Mouse (Mus musculus): ENCODE results near the gene Ppm1h.
A peak's percentile ranks its signal among the peaks of the same experiment; 100 is the strongest.

The Ppm1h gene

GRCm38 (mm10) chr10:122859642-122859997 is 181.1 kb downstream of the Ppm1h start:
- no peak for DNase-seq (ENCODE audit: low spot score)

GRCm38 (mm10) chr10:122860076-122860475 is 181.5 kb downstream of the Ppm1h start:
- DNase-seq (ENCODE audit: low spot score), result no peak

- no peak for DNase-seq (ENCODE audit: low spot score)
Observed at GRCm38 (mm10) chr10:122861696-122862385, 183.3 kb downstream of the Ppm1h start.

- DNase-seq (ENCODE audit: low spot score), result no peak
Observed at GRCm38 (mm10) chr10:122862386-122863023, 183.9 kb downstream of the Ppm1h start.

- DNase-seq (ENCODE audit: low spot score), result peak; percentile 35
Observed at GRCm38 (mm10) chr10:122869865-122870503, 191.4 kb downstream of the Ppm1h start.

GRCm38 (mm10) chr10:122870848-122871494 is 192.4 kb downstream of the Ppm1h start:
- no peak for DNase-seq (ENCODE audit: low spot score)

- no peak for DNase-seq (ENCODE audit: low spot score)
Observed at GRCm38 (mm10) chr10:122872720-122873119, 194.2 kb downstream of the Ppm1h start.

GRCm38 (mm10) chr10:122876964-122877363 is 198.4 kb downstream of the Ppm1h start:
- no peak for DNase-seq (ENCODE audit: low spot score)

GRCm38 (mm10) chr10:122877436-122877835 is 198.9 kb downstream of the Ppm1h start:
- DNase-seq (ENCODE audit: low spot score), result no peak

GRCm38 (mm10) chr10:122881456-122881855 is 202.9 kb downstream of the Ppm1h start:
- no peak for DNase-seq (ENCODE audit: low spot score)

GRCm38 (mm10) chr10:122882614-122883013 is 204.1 kb downstream of the Ppm1h start:
- DNase-seq (ENCODE audit: low spot score), result no peak

- no peak for DNase-seq (ENCODE audit: low spot score)
Observed at GRCm38 (mm10) chr10:122883823-122884743, 205.5 kb downstream of the Ppm1h start.

- no peak for DNase-seq (ENCODE audit: low spot score)
Observed at GRCm38 (mm10) chr10:122885301-122885700, 206.7 kb downstream of the Ppm1h start.

GRCm38 (mm10) chr10:122886055-122886915 is 207.7 kb downstream of the Ppm1h start:
- peak; percentile 31 for DNase-seq (ENCODE audit: low spot score)

GRCm38 (mm10) chr10:122886916-122887527 is 208.5 kb downstream of the Ppm1h start:
- DNase-seq (ENCODE audit: low spot score), result no peak

- DNase-seq (ENCODE audit: low spot score), result no peak
Observed at GRCm38 (mm10) chr10:122887528-122888183, 209.1 kb downstream of the Ppm1h start.

- no peak for DNase-seq (ENCODE audit: low spot score)
Observed at GRCm38 (mm10) chr10:122890682-122891350, 212.3 kb downstream of the Ppm1h start.

- no peak for DNase-seq (ENCODE audit: low spot score)
Observed at GRCm38 (mm10) chr10:122891461-122891860, 212.9 kb downstream of the Ppm1h start.

- DNase-seq (ENCODE audit: low spot score), result peak; percentile 51
Observed at GRCm38 (mm10) chr10:122894555-122895069, 216.1 kb downstream of the Ppm1h start.
